Mouse (Mus musculus): ENCODE results near the gene Gabrb3.
"Not testable (repeated sequence)": the region's sequence is repeated elsewhere in the genome, so short reads cannot be mapped to it uniquely, and the experiment has no call there.

Gabrb3 gene

DNA sequence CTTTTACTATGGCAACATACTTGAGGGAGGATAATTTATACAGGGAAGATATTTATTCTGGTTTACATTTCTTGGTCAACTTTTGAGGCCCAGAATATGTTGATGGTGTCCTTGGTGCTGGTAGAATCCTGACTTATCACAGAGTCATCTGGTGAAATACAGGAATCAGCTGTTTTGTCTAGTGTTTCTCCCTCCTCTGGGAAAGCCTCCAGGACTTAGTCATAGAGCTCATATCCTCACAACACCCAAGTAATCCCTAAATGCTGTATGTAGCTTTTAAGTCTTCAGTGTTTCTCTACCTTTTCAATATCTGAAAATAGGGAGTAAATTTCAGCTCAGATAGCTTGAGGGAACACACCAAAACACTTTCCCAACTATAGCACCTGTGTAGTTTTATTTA, 292.2 kb downstream of the Gabrb3 start:
- DNase-seq, result no peak

DNA sequence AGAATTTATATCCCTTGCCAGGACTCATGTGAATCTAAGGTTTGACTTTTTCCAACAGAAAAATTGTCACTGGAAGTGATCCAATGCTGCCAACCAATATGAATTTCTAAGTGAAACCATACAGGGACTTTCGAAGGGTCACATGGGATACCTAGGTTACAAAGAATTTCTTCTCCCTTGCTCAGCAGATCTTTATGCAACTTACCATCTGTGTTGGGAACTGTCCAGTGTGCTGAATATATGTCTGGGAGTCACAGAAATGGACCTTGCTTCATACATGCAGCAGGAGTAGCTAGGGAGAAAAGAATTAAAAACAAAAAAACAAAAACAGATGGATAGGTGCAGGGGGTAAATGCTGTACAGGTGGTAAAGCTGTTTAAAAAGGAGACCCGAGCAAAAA, 327.3 kb downstream of the Gabrb3 start:
- no peak for DNase-seq

DNA sequence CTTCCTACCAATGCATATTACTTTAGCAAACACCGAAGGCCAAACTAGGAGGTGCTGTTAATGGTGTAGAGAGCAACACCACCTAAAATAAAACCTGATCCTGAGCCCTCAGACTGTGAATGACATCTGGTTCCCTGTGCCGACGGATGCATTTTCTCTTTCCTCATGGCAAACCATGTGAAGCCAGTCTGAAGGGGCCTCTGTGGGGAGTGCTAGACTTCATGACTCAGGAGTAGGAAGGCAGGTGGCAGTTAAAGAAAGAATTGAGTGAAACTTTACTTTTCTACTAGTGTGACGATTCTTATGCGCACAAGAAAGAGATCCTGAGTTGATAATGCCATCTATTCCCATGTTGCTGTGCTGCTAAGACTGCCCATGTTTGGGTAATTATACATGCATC, 341.0 kb downstream of the Gabrb3 start:
- no peak for DNase-seq

DNA sequence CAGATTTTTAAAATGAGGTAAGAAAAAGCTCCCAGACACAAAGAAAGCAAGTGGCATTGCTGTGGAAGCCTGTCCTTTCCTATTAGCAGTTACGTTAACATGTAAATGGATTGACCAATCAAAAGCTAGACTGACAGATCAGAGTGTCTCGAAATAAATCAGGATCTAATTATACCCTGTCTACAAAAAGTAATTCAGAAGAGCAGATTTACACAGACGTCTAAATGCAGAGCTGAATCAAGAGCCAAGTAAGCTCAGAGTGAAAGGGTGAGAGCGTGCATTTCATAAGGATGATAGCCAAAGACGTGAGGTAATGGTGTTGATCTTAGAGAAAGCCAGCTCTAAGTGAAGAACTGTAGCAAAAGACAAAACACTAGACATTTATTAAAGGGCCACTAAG, 359.3 kb downstream of the Gabrb3 start:
- no peak for DNase-seq

DNA sequence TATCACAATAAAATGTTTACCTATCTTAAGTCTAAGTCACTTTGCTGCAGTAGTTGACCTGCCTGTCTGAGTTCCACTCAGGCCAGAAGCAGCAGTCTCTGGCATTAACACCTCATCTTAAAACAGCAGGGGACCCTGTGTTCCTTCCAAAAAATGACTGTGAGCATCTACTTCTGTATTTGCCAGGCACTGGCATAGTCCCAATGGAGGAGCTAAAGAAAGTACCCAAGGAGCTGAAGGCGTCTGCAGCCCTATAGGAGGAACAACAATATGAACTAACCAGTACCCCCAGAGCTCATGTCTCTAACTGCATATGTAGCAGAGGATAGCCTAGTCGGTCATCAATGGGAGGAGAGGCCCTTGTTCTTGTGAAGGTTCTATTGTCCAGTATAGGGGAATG, 366.6 kb downstream of the Gabrb3 start:
- DNase-seq, result not testable (repeated sequence)

DNA sequence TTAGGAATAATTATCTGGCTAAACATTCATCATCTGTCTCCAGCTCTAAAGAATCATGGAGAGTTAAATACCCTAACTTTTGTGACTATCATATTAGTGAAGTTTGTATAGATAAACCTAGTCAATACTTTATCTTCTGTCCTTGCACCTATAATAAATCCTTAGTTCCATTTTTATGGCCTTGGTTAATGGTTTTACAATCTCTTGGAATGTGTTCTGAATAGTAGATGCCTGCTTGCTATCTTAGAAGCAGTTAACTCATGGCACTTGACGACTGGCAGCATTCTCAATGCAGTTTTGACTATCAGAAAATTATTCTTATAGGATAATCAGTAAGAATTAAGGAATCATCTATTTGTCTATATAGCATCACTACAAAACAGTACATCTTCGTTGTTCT, 368.0 kb downstream of the Gabrb3 start:
- no peak for DNase-seq

DNA sequence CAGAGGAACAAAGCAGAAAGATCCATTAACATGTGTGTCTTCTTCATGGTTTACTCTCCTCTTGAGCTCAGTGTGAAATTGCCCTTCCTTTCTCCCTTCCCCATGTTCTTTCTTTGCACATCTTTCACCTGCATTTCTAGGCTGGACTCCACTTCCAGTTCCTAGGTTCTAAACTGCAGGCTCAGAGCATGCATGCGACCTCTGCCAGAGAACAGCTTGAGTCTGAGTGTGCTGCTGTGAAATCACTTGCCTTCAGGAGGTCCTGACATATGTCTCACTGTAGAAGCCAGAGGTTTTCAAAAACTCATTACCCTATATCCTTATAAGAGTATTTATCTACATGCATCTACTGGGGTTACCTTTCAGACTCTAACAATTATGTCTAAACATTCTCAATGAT, 383.8 kb downstream of the Gabrb3 start:
- no peak for DNase-seq

DNA sequence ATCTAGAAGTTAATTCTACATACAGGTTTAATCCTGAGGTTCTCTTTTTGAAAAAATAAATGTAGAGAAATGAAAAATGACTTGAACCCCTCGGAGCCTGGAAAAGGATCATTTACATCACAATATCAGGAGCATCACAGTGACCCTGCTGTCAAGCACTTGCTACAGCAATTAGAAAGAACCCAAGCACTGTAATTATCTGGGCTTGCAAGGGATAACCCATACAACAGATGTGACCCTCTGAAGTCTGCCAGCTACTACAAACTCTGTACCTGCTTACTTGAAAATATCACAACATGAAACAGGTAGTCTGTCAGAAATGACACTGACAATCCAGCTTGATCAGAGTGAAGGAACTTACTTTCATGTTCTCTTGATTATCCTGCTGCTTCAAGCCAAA, 394.2 kb downstream of the Gabrb3 start:
- no peak for DNase-seq

DNA sequence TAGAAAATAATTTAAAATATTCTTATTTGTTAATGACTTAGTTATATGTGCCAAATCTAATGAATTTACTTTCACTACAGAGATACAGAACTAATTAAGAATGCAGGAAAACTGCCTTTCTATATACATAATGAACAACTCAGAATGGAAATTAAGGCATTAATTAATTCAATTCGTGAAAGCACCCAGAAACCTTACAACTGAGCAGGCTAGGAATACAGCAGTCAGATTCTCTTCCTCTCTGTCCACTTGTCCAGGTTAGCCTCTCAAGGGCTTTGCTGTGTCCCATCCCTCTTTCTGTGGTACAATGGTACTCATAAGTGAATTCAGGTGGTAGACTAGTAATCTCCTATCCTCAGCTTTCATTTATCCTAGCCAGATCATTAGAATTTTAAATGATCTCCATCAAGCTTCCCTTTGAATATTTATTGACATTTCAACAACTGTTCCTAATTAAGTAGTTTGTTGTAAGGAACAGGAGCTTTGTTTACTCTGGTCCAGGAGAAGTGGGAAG, 422.9 kb downstream of the Gabrb3 start:
- DNase-seq, result no peak

DNA sequence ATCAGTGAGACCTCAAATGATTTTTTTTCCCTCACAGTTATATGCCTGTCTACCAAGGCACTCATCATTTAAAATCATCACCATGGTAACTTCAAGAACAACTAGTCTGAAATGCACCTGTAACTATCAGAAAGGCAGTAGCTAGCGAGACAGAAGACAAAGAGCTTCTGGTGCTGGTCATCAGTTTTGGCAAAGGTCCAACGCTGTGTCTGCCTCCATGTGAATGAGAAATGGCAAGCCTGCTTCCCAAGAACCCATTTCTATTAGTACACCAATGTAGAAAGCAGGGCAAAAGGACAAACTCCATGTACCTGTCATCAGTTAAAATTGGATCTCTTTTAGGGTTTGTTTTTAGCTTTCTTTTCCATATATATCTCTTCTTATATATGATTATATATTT, 448.5 kb downstream of the Gabrb3 start:
- DNase-seq, result no peak

Data from thymus, postnatal 25 days (tissue).